Mouse (Mus musculus): ENCODE data around the gene Mogs.
"Not testable (repeated sequence)": the region's sequence is repeated elsewhere in the genome, so short reads cannot be mapped to it uniquely, and the experiment has no call there.

Gene Mogs

GRCm38 (mm10) chr6:83147280-83147679, 32.0 kb downstream of the Mogs start:
- DNase-seq (ENCODE audit: low read depth, low spot score) = no peak

GRCm38 (mm10) chr6:83151721-83152120, 36.4 kb downstream of the Mogs start:
- no peak for DNase-seq (ENCODE audit: low read depth, low spot score)

- no peak for DNase-seq (ENCODE audit: low read depth, low spot score)
Observed at GRCm38 (mm10) chr6:83153038-83153437, 37.7 kb downstream of the Mogs start.

GRCm38 (mm10) chr6:83153485-83153884, 38.2 kb downstream of the Mogs start:
- no peak for DNase-seq (ENCODE audit: low read depth, low spot score)

- DNase-seq (ENCODE audit: low read depth, low spot score) = no peak
Observed at GRCm38 (mm10) chr6:83155552-83156238, 40.4 kb downstream of the Mogs start.

- DNase-seq (ENCODE audit: low read depth, low spot score) = no peak
Observed at GRCm38 (mm10) chr6:83156259-83156684, 41.0 kb downstream of the Mogs start, which contains the start of the genes Wdr54 and 1700003E16Rik. TSS of gene Wdr54 (minus strand) at chr6:83156397. TSS of gene 1700003E16Rik (plus strand) at chr6:83156404.

GRCm38 (mm10) chr6:83159456-83159855, 44.2 kb downstream of the Mogs start:
- DNase-seq (ENCODE audit: low read depth, low spot score) = not testable (repeated sequence)

- DNase-seq (ENCODE audit: low read depth, low spot score) = no peak
Observed at GRCm38 (mm10) chr6:83161442-83161841, 46.1 kb downstream of the Mogs start.

- no peak for DNase-seq (ENCODE audit: low read depth, low spot score)
Observed at GRCm38 (mm10) chr6:83161921-83162641, 46.8 kb downstream of the Mogs start.

- no peak for DNase-seq (ENCODE audit: low read depth, low spot score)
Observed at GRCm38 (mm10) chr6:83162701-83163100, 47.4 kb downstream of the Mogs start.

- no peak for DNase-seq (ENCODE audit: low read depth, low spot score)
Observed at GRCm38 (mm10) chr6:83165026-83165606, 49.8 kb downstream of the Mogs start.

- peak; percentile 86 for DNase-seq (ENCODE audit: low read depth, low spot score)
Observed at GRCm38 (mm10) chr6:83165607-83166242, 50.4 kb downstream of the Mogs start, which contains the start of gene Dctn1. TSS of gene Dctn1 (plus strand) at chr6:83165920.

- DNase-seq (ENCODE audit: low read depth, low spot score) = no peak
Observed at GRCm38 (mm10) chr6:83166243-83166630, 50.9 kb downstream of the Mogs start.

All from brain, embryonic 18.5 days (tissue).